Mouse (Mus musculus) midbrain, postnatal 0 days (tissue): ENCODE measurements around the gene Wipi1. TPM values are rescaled to one million over a fixed set of nuclear protein-coding genes. Genes with fewer than 3 reads are reported as not detected.

Experiments
- ATAC-seq: fragments of 200-750 bp; cut with Nextera tagmentation; 2 replicates; pipeline ENCODE4 v1.8.0; 2017; ENCODE audit warnings: moderate number of reproducible peaks, mild to moderate bottlenecking, moderate TSS enrichment, moderate library complexity; ENCODE audit not compliant: low FRiP score
- DNase-seq: peaks from one replicate; pipeline ENCODE4 v3.0.0-alpha.2; 2015; ENCODE audit warnings: low spot score
- H3K27ac ChIP-seq: fragments of 300-500 bp; sonication (generic); 2 replicates; pipeline ENCODE4 v1.5.1; 2014; ENCODE audit warnings: low read depth, mild to moderate bottlenecking, low read length, mixed read lengths
- H3K27me3 ChIP-seq: fragments of 300-500 bp; sonication (generic); 2 replicates; pipeline ENCODE4 v1.6.1; 2014; ENCODE audit warnings: low read length, control low read depth, mixed read lengths; ENCODE audit not compliant: insufficient read depth
- H3K36me3 ChIP-seq: fragments of 300-500 bp; sonication (generic); 2 replicates; pipeline ENCODE4 v1.6.1; 2014; ENCODE audit warnings: low read length, control low read depth, mixed read lengths; ENCODE audit not compliant: insufficient read depth
- H3K4me1 ChIP-seq: fragments of 300-500 bp; sonication (generic); 2 replicates; pipeline ENCODE4 v1.6.1; 2014; ENCODE audit warnings: mild to moderate bottlenecking, control low read depth, antibody characterized with exemption, low read length, mixed read lengths; ENCODE audit not compliant: insufficient read depth
- H3K4me2 ChIP-seq: fragments of 300-500 bp; sonication (generic); 2 replicates; pipeline ENCODE4 v1.6.1; 2014; ENCODE audit warnings: low read depth, mild to moderate bottlenecking, low read length, mixed read lengths; ENCODE audit not compliant: poor library complexity, severe bottlenecking
- H3K4me3 ChIP-seq: fragments of 300-500 bp; sonication (generic); 2 replicates; pipeline ENCODE4 v1.5.1; 2014; ENCODE audit warnings: low read depth, mild to moderate bottlenecking, low read length, moderate library complexity
- H3K9ac ChIP-seq: fragments of 300-500 bp; sonication (generic); replicated peaks from 2 replicates; pipeline ENCODE4 v1.6.1; 2014; ENCODE audit warnings: mild to moderate bottlenecking, low read length, moderate library complexity, mixed read lengths; ENCODE audit not compliant: poor library complexity, severe bottlenecking
- H3K9me3 ChIP-seq: fragments of 300-500 bp; sonication (generic); 2 replicates; pipeline ENCODE4 v1.6.1; 2016; ENCODE audit warnings: low read length, control low read depth
- CTCF ChIP-seq: IDR thresholded peaks from 2 replicates; pipeline ENCODE4 v1.5.1; 2016; ENCODE audit warnings: antibody characterized with exemption, mild to moderate bottlenecking
- WGBS: fragments of 180-500 bp; shearing (Covaris S2); extraction: QIAGEN DNeasy Blood & Tissue Kit; methylation state at CpG from one replicate; pipeline ENCODE4 v1.1.7; 2014; 5-methylcytosine and 5-hydroxymethylcytosine counted together
- polyA plus RNA-seq: library from polyadenylated mRNA; unstranded; fragments of >200 nt; fragmentation: Nextera tagmentation; extraction: Ambion mirVana; gene quantifications from 2 replicates; pipeline ENCODE4 v1.2.1, GENCODE M21; 2015
- total RNA-seq: library from RNA; depleted of rRNA; stranded (reverse); fragments of >200 nt; gene quantifications from 2 replicates; pipeline ENCODE4 v1.2.3, GENCODE M21; 2014

The Wipi1 gene
- total and polyA plus RNA-seq, 2 experiments from 2014 or later, result 12.7 to 18.3 TPM

- 100% methylated on average over 1 of the region's 1 CpGs for WGBS
- no peak for TF ChIP-seq CTCF
- ATAC-seq (no peak), DNase-seq (no peak)
- no peak overlapping the region for H3K4me2 ChIP-seq
- H3K4me3 ChIP-seq, result no peak overlapping the region
- H3K4me1 ChIP-seq, result no peaks in the 10 kb centered on the region
- H3K27me3 ChIP-seq, result no peaks in the 10 kb centered on the region
- H3K9ac ChIP-seq, result no peak overlapping the region
- H3K27ac ChIP-seq, result no peak overlapping the region
- H3K9me3 ChIP-seq, result no peaks in the 10 kb centered on the region
- H3K36me3 ChIP-seq, result no peaks in the 10 kb centered on the region
Measured at GRCm38 (mm10) chr11:109547652-109548051, 64.1 kb downstream of the Wipi1 start.

- H3K9me3 ChIP-seq, result no peaks in the 10 kb centered on the region
- H3K4me1 ChIP-seq, result no peaks in the 10 kb centered on the region
- WGBS, result 36% methylated on average over 16 of the region's 16 CpGs
Measured at GRCm38 (mm10) chr11:109546305-109547001, 65.3 kb downstream of the Wipi1 start.

GRCm38 (mm10) chr11:109545700-109546143 is 66.0 kb downstream of the Wipi1 start:
- Histone ChIP-seq H3K4me3 (no peak overlapping the region), H3K4me1 (no peaks in the 10 kb centered on the region), H3K4me2 (no peak overlapping the region), H3K27me3 (no peaks in the 10 kb centered on the region), H3K9me3 (no peaks in the 10 kb centered on the region), H3K27ac (no peak overlapping the region), H3K36me3 (no peaks in the 10 kb centered on the region), H3K9ac (no peak overlapping the region)
- DNase-seq (no peak), ATAC-seq (no peak)
- TF ChIP-seq CTCF, result no peak
- 73% methylated on average over 12 of the region's 12 CpGs for WGBS

More at GRCm38 (mm10) chr11:109546305-109547001, 65.3 kb downstream of the Wipi1 start:
- Histone ChIP-seq H3K9ac (no peak overlapping the region), H3K36me3 (no peaks in the 10 kb centered on the region), H3K27me3 (no peaks in the 10 kb centered on the region), H3K4me2 (no peak overlapping the region), H3K4me3 (no peak overlapping the region), H3K27ac (no peak overlapping the region)
- ATAC-seq (no peak), DNase-seq (no peak)
- no peak for TF ChIP-seq CTCF

GRCm38 (mm10) chr11:109545265-109545664 is 66.5 kb downstream of the Wipi1 start:
- TF ChIP-seq CTCF, result no peak
- H3K9ac ChIP-seq, result no peak overlapping the region
- no peak overlapping the region for H3K27ac ChIP-seq
- DNase-seq (no peak), ATAC-seq (no peak)
- no peak overlapping the region for H3K4me2 ChIP-seq
- H3K36me3 ChIP-seq, result no peaks in the 10 kb centered on the region
- WGBS, result 78% methylated on average over 7 of the region's 7 CpGs
- no peaks in the 10 kb centered on the region for H3K27me3 ChIP-seq
- H3K9me3 ChIP-seq, result no peaks in the 10 kb centered on the region
- H3K4me1 ChIP-seq, result no peaks in the 10 kb centered on the region
- H3K4me3 ChIP-seq, result no peak overlapping the region

GRCm38 (mm10) chr11:109544432-109544831 is 67.3 kb downstream of the Wipi1 start:
- TF ChIP-seq CTCF, result no peak
- 58% methylated on average over 7 of the region's 7 CpGs for WGBS
- ATAC-seq, result no peak
- DNase-seq, result no peak
- H3K27ac ChIP-seq, result no peak overlapping the region
- no peak overlapping the region for H3K9ac ChIP-seq
- no peak overlapping the region for H3K4me3 ChIP-seq
- H3K4me2 ChIP-seq, result no peak overlapping the region
- no peaks in the 10 kb centered on the region for H3K9me3 ChIP-seq
- no peaks in the 10 kb centered on the region for H3K27me3 ChIP-seq
- H3K4me1 ChIP-seq, result no peaks in the 10 kb centered on the region
- H3K36me3 ChIP-seq, result no peaks in the 10 kb centered on the region

- no peaks in the 10 kb centered on the region for H3K4me1 ChIP-seq
- no peak overlapping the region for H3K9ac ChIP-seq
- 83% methylated on average over 9 of the region's 9 CpGs for WGBS
- no peak overlapping the region for H3K27ac ChIP-seq
- ATAC-seq (no peak), DNase-seq (no peak)
- no peak overlapping the region for H3K4me2 ChIP-seq
- no peak overlapping the region for H3K4me3 ChIP-seq
- no peaks in the 10 kb centered on the region for H3K27me3 ChIP-seq
- no peaks in the 10 kb centered on the region for H3K36me3 ChIP-seq
- no peak for TF ChIP-seq CTCF
- no peaks in the 10 kb centered on the region for H3K9me3 ChIP-seq
Measured at GRCm38 (mm10) chr11:109543466-109543865, 68.3 kb downstream of the Wipi1 start.
